Mouse (Mus musculus) intestine, postnatal 0 days (tissue): ENCODE data around the gene Zfp184. TPM values are rescaled to one million over a fixed set of nuclear protein-coding genes. Genes with fewer than 3 reads are reported as not detected.

Experiments
- ATAC-seq: fragments of 200-750 bp; cut with Nextera tagmentation; 2 replicates; pipeline ENCODE4 v1.8.0; 2017; ENCODE audit warnings: mild to moderate bottlenecking, moderate TSS enrichment, moderate library complexity
- H3K27ac ChIP-seq: fragments of 300-500 bp; sonication (generic); 2 replicates; pipeline ENCODE4 v1.5.1; 2014; ENCODE audit warnings: mild to moderate bottlenecking, low read depth, low read length, moderate library complexity
- H3K27me3 ChIP-seq: fragments of 300-500 bp; sonication (generic); replicated peaks from 2 replicates; pipeline ENCODE4 v1.6.1; 2014; ENCODE audit warnings: low read length, mixed read lengths; ENCODE audit not compliant: control insufficient read depth, insufficient read depth
- H3K36me3 ChIP-seq: fragments of 300-500 bp; sonication (generic); 2 replicates; pipeline ENCODE4 v1.6.1; 2014; ENCODE audit warnings: mild to moderate bottlenecking, moderate library complexity; ENCODE audit not compliant: control insufficient read depth, insufficient read depth
- H3K4me1 ChIP-seq: fragments of 300-500 bp; sonication (generic); replicated peaks from 2 replicates; pipeline ENCODE4 v1.6.1; 2014; ENCODE audit warnings: antibody characterized with exemption, low read length, mixed read lengths; ENCODE audit not compliant: control insufficient read depth, insufficient read depth
- H3K4me2 ChIP-seq: fragments of 300-500 bp; sonication (generic); replicated peaks from 2 replicates; pipeline ENCODE4 v1.6.1; 2014; ENCODE audit warnings: low read depth, mild to moderate bottlenecking, moderate library complexity
- H3K4me3 ChIP-seq: fragments of 300-500 bp; sonication (generic); 2 replicates; pipeline ENCODE4 v1.5.1; 2014; ENCODE audit warnings: low read depth, low read length
- H3K9ac ChIP-seq: fragments of 300-500 bp; sonication (generic); 2 replicates; pipeline ENCODE4 v1.6.1; 2014; ENCODE audit warnings: mild to moderate bottlenecking, low read depth, low read length
- H3K9me3 ChIP-seq: fragments of 300-500 bp; sonication (generic); 2 replicates; pipeline ENCODE4 v1.6.1; 2016; ENCODE audit warnings: mixed run types; ENCODE audit not compliant: control insufficient read depth
- CTCF ChIP-seq: sonication (generic); IDR thresholded peaks from 2 replicates; pipeline ENCODE4 v1.5.1; 2016; ENCODE audit warnings: low read depth, mild to moderate bottlenecking, control low read depth, antibody characterized with exemption, moderate library complexity
- WGBS: fragments of 180-500 bp; shearing (Covaris S2); extraction: QIAGEN DNeasy Blood & Tissue Kit; methylation state at CpG from one replicate; pipeline ENCODE4 v1.1.7; 2014; 5-methylcytosine and 5-hydroxymethylcytosine counted together
- polyA plus RNA-seq: library from polyadenylated mRNA; unstranded; fragments of >200 nt; fragmentation: Nextera tagmentation; extraction: Ambion mirVana; gene quantifications from 2 replicates; pipeline ENCODE4 v1.2.1, GENCODE M21; 2015

The Zfp184 gene
- polyA plus RNA-seq, 1 experiment from 2014 or later = 1.2 TPM

- Histone ChIP-seq H3K9me3 (no peaks in the 10 kb centered on the region), H3K4me3 (peak overlapping the region; percentile 59), H3K27me3 (no peaks in the 10 kb centered on the region), H3K36me3 (no peaks in the 10 kb centered on the region), H3K27ac (peak overlapping the region; percentile 55), H3K4me1 (no peaks in the 10 kb centered on the region; the same call in 1 of the 2 replicates), H3K9ac (peak overlapping the region; percentile 31; the same call in 1 of the 2 replicates), H3K4me2 (peak overlapping the region; percentile 75)
- TF ChIP-seq CTCF = no peak
- WGBS = under 1% methylated on average over 16 of the region's 16 CpGs
- peak; percentile 46 for ATAC-seq
Measured at GRCm38 (mm10) chr13:21940811-21941321, 4.0 kb upstream of the Zfp184 start.

DNA sequence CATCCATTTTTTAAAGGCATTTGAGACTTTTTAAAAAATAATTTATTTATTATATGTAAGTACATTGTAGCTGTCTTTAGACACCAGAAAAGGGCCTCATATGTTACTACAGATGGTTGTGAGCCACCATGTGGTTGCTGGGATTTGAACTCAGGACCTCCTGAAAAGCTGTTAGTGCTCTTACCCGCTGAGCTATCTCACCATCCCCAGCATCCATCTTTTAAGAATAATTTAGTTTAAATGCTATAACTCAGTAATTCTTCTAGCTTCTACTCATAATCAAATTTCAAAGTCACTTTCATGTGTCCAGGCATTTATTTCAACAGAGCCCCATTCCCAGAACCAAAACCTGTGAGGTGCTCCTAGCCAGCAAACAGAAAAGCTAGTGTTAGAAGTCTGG lies 1.2 kb upstream of the Zfp184 start:
- Histone ChIP-seq H3K4me3 (no peak overlapping the region), H3K4me2 (no peak overlapping the region), H3K36me3 (no peaks in the 10 kb centered on the region), H3K27me3 (no peaks in the 10 kb centered on the region), H3K27ac (no peak overlapping the region), H3K9me3 (no peaks in the 10 kb centered on the region), H3K4me1 (no peaks in the 10 kb centered on the region; the same call in 1 of the 2 replicates), H3K9ac (no peak overlapping the region)
- no peak for ATAC-seq
- WGBS = 82% methylated on average over 1 of the region's 1 CpGs
- no peak for TF ChIP-seq CTCF

DNA sequence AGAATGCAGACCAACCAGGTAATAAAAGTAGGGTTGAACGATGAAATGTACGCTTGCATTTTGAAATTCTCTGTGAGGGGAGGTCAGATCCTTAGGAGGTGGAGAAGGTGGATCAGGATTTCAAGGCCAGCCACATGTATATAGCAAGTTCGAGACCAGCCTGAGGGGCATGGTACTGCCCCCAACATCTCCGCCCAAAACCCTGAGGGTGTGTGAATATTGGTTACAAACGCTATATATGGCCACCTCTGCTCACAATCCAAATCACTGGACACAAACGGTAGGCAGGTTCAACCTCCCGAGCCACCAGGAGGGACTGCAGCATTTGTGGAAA lies 335 bp upstream of the Zfp184 start:
- H3K27ac ChIP-seq = peak overlapping the region; percentile 11; the same call in 1 of the 2 replicates
- H3K9me3 ChIP-seq = no peaks in the 10 kb centered on the region
- peak; percentile 38 for ATAC-seq

GRCm38 (mm10) chr13:21969269-21969668 lies 24.4 kb downstream of the Zfp184 start:
- Histone ChIP-seq H3K9ac (no peak overlapping the region), H3K27me3 (no peaks in the 10 kb centered on the region), H3K27ac (no peak overlapping the region), H3K4me1 (no peaks in the 10 kb centered on the region), H3K4me2 (no peak overlapping the region), H3K4me3 (no peak overlapping the region), H3K36me3 (no peaks in the 10 kb centered on the region), H3K9me3 (no peaks in the 10 kb centered on the region)
- 46% methylated on average over 1 of the region's 1 CpGs for WGBS
- no peak for ATAC-seq
- no peak for TF ChIP-seq CTCF

More for the DNA sequence above, 335 bp upstream of the Zfp184 start:
- H3K27me3 ChIP-seq = no peaks in the 10 kb centered on the region
- H3K9ac ChIP-seq = peak overlapping the region; percentile 60
- no peak for TF ChIP-seq CTCF
- peak overlapping the region; percentile 98 for H3K4me2 ChIP-seq
- H3K36me3 ChIP-seq = no peaks in the 10 kb centered on the region
- H3K4me3 ChIP-seq = peak overlapping the region; percentile 79
- no peaks in the 10 kb centered on the region; the same call in 1 of the 2 replicates for H3K4me1 ChIP-seq
- WGBS = under 1% methylated on average over 7 of the region's 7 CpGs

- ATAC-seq = no peak
- Histone ChIP-seq H3K36me3 (no peaks in the 10 kb centered on the region), H3K4me3 (no peak overlapping the region), H3K9me3 (no peaks in the 10 kb centered on the region), H3K9ac (no peak overlapping the region), H3K4me2 (no peak overlapping the region), H3K27ac (no peak overlapping the region), H3K4me1 (no peaks in the 10 kb centered on the region), H3K27me3 (no peaks in the 10 kb centered on the region)
- WGBS = 31% methylated on average over 2 of the region's 2 CpGs
- TF ChIP-seq CTCF = no peak
Measured at GRCm38 (mm10) chr13:21969816-21970215, 24.9 kb downstream of the Zfp184 start.

- no peak for ATAC-seq
- Histone ChIP-seq H3K27ac (no peak overlapping the region), H3K4me1 (no peaks in the 10 kb centered on the region), H3K27me3 (no peaks in the 10 kb centered on the region), H3K9ac (no peak overlapping the region), H3K4me3 (no peak overlapping the region), H3K9me3 (no peaks in the 10 kb centered on the region), H3K4me2 (no peak overlapping the region), H3K36me3 (no peaks in the 10 kb centered on the region)
- 40% methylated on average over 3 of the region's 3 CpGs for WGBS
- no peak for TF ChIP-seq CTCF
Measured at GRCm38 (mm10) chr13:21971641-21972040, 26.7 kb downstream of the Zfp184 start.

- peak overlapping the region; percentile 50 for H3K4me2 ChIP-seq
- peak overlapping the region; percentile 79 for H3K9ac ChIP-seq
- no peaks in the 10 kb centered on the region for H3K9me3 ChIP-seq
- H3K27me3 ChIP-seq = 0 out of 2 replicates have a peak, but pooled peaks cover 4% of the 10 kb centered on the region
- H3K4me1 ChIP-seq = no peaks in the 10 kb centered on the region
- TF ChIP-seq CTCF = peak; percentile 95
- no peaks in the 10 kb centered on the region for H3K36me3 ChIP-seq
- peak overlapping the region; percentile 65 for H3K4me3 ChIP-seq
- under 1% methylated on average over 23 of the region's 23 CpGs for WGBS
- H3K27ac ChIP-seq = peak overlapping the region; percentile 85
- peak; percentile 82 for ATAC-seq
Measured at GRCm38 (mm10) chr13:21974221-21974725, 29.4 kb downstream of the Zfp184 start.
